Mouse (Mus musculus) heart, embryonic 13.5 days (tissue): ENCODE data around the gene Mkks. TPM values are rescaled to one million over a fixed set of nuclear protein-coding genes. Genes with fewer than 3 reads are reported as not detected.

ENCODE experiments used
- ATAC-seq: fragments of 200-750 bp; cut with Nextera tagmentation; 2 replicates; pipeline ENCODE4 v1.8.0; 2017; ENCODE audit warnings: moderate TSS enrichment; ENCODE audit not compliant: insufficient number of reproducible peaks, low FRiP score, low TSS enrichment; ENCODE audit errors: extremely low read depth
- H3K27ac ChIP-seq: fragments of 300-500 bp; sonication (generic); replicated peaks from 2 replicates; pipeline ENCODE4 v1.5.1; 2015; ENCODE audit warnings: moderate library complexity, mild to moderate bottlenecking, inconsistent platforms
- H3K27me3 ChIP-seq: fragments of 300-500 bp; sonication (generic); replicated peaks from 2 replicates; pipeline ENCODE4 v1.6.1; 2015; ENCODE audit warnings: mild to moderate bottlenecking, inconsistent platforms
- H3K36me3 ChIP-seq: fragments of 300-500 bp; sonication (generic); 2 replicates; pipeline ENCODE4 v1.6.1; 2015; ENCODE audit warnings: mild to moderate bottlenecking, inconsistent platforms
- H3K4me1 ChIP-seq: fragments of 300-500 bp; sonication (generic); 2 replicates; pipeline ENCODE4 v1.6.1; 2015; ENCODE audit warnings: inconsistent platforms
- H3K4me2 ChIP-seq: fragments of 300-500 bp; sonication (generic); 2 replicates; pipeline ENCODE4 v1.6.1; 2015; ENCODE audit warnings: inconsistent platforms, mild to moderate bottlenecking, moderate library complexity
- H3K4me3 ChIP-seq: fragments of 300-500 bp; sonication (generic); 2 replicates; pipeline ENCODE4 v1.5.1; 2015; ENCODE audit warnings: moderate library complexity, mild to moderate bottlenecking, inconsistent platforms
- H3K9ac ChIP-seq: fragments of 300-500 bp; sonication (generic); 2 replicates; pipeline ENCODE4 v1.6.1; 2015; ENCODE audit warnings: inconsistent platforms, mild to moderate bottlenecking, moderate library complexity
- H3K9me3 ChIP-seq: fragments of 300-500 bp; sonication (generic); 2 replicates; pipeline ENCODE4 v1.6.1; 2016; ENCODE audit warnings: inconsistent platforms
- WGBS: fragments of 180-500 bp; shearing (Covaris S2); methylation state at CpG from one replicate; pipeline ENCODE4 v1.1.7; 2015; ENCODE audit warnings: mixed read lengths; 5-methylcytosine and 5-hydroxymethylcytosine counted together
- polyA plus RNA-seq: library from polyadenylated mRNA; unstranded; fragments of >200 nt; fragmentation: Nextera tagmentation; extraction: Ambion mirVana; gene quantifications from 2 replicates; pipeline ENCODE4 v1.2.1, GENCODE M21; 2015

Gene Mkks
- polyA plus RNA-seq, 1 experiment from 2014 or later = 19.5 TPM

GRCm38 (mm10) chr2:136833976-136834714, 57.0 kb downstream of the Mkks start:
- 67% methylated on average over 3 of the region's 3 CpGs for WGBS

GRCm38 (mm10) chr2:136832936-136833335, 58.3 kb downstream of the Mkks start:
- no peak overlapping the region for H3K4me3 ChIP-seq
- H3K9ac ChIP-seq = no peak overlapping the region
- H3K27ac ChIP-seq = no peak overlapping the region
- H3K9me3 ChIP-seq = no peaks in the 10 kb centered on the region
- peaks cover 22% of the 10 kb centered on the region for H3K4me1 ChIP-seq
- ATAC-seq = no peak
- WGBS = 48% methylated on average over 3 of the region's 3 CpGs
- no peaks in the 10 kb centered on the region for H3K36me3 ChIP-seq
- no peaks in the 10 kb centered on the region for H3K27me3 ChIP-seq
- no peak overlapping the region for H3K4me2 ChIP-seq

More at GRCm38 (mm10) chr2:136833976-136834714, 57.0 kb downstream of the Mkks start:
- Histone ChIP-seq H3K9ac (no peak overlapping the region), H3K27me3 (no peaks in the 10 kb centered on the region), H3K4me2 (no peak overlapping the region), H3K36me3 (no peaks in the 10 kb centered on the region), H3K4me1 (peaks cover 29% of the 10 kb centered on the region), H3K4me3 (no peak overlapping the region), H3K9me3 (no peaks in the 10 kb centered on the region), H3K27ac (no peak overlapping the region)
- no peak for ATAC-seq

GRCm38 (mm10) chr2:136827612-136828011, 63.6 kb downstream of the Mkks start:
- H3K27me3 ChIP-seq = no peaks in the 10 kb centered on the region
- H3K27ac ChIP-seq = no peak overlapping the region
- no peak overlapping the region for H3K9ac ChIP-seq
- 69% methylated on average over 4 of the region's 4 CpGs for WGBS
- no peak overlapping the region for H3K4me2 ChIP-seq
- H3K36me3 ChIP-seq = no peaks in the 10 kb centered on the region
- no peak for ATAC-seq
- no peaks in the 10 kb centered on the region for H3K4me1 ChIP-seq
- H3K4me3 ChIP-seq = no peak overlapping the region
- no peaks in the 10 kb centered on the region for H3K9me3 ChIP-seq

Other genes with a start within 250 kb of the Mkks start
- 0.52 and 0.82 TPM in 2 replicates for gene Snap25, start 177.9 kb downstream of the Mkks start, polyA plus RNA-seq
- gene AL731706.2, start 5.7 kb downstream of the Mkks start, polyA plus RNA-seq = 39.5 and 56.2 TPM in 2 replicates
- 4.2 and 4.5 TPM in 2 replicates for gene Slx4ip, start 171 bp downstream of the Mkks start, polyA plus RNA-seq
- 34.1 and 43.3 TPM in 2 replicates for gene AL731706.1, start within 50 bp of the Mkks start, polyA plus RNA-seq
- 12.0 and 12.6 TPM in 2 replicates for gene Jag1, start 225.3 kb upstream of the Mkks start, polyA plus RNA-seq